Mouse (Mus musculus) spleen, postnatal 36 days (tissue): ENCODE measurements at regions not wholly inside any gene's neighbourhood (a gene's known extent, or its start where the extent isn't known, plus 50 kb on each side); places are given as distances from the start of the nearest gene placed in this dataset.

Source experiments
- DNase-seq, 2 experiments: peaks; one replicate each; pipeline ENCODE4 v3.0.0; 2022; ENCODE audit warnings: low spot score in 2 of 2, mixed read lengths in 1 of 2

GRCm38 (mm10) chr4:9935949-9936348 is 938.3 kb upstream of the 2610301B20Rik start:
- DNase-seq, result no peak

GRCm38 (mm10) chr4:9951441-9951840 is 922.9 kb upstream of the 2610301B20Rik start:
- no peak for DNase-seq

- DNase-seq, result no peak
These were observed 899.7 kb upstream of the 2610301B20Rik start for GRCm38 (mm10) chr4:9974631-9975030.

GRCm38 (mm10) chr4:9981354-9982040 is 892.8 kb upstream of the 2610301B20Rik start:
- DNase-seq, result no peak

GRCm38 (mm10) chr4:9982786-9983525 is 891.3 kb upstream of the 2610301B20Rik start:
- DNase-seq, result no peak

GRCm38 (mm10) chr4:9993871-9994270 is 880.4 kb upstream of the 2610301B20Rik start:
- DNase-seq, result no peak

GRCm38 (mm10) chr4:9994466-9994865 is 879.8 kb upstream of the 2610301B20Rik start:
- DNase-seq, result no peak

GRCm38 (mm10) chr4:10030316-10030715 is 844.0 kb upstream of the 2610301B20Rik start:
- DNase-seq, result no peak

- no peak for DNase-seq
These were observed 842.5 kb upstream of the 2610301B20Rik start for GRCm38 (mm10) chr4:10031764-10032163.

- no peak for DNase-seq
These were observed 839.0 kb upstream of the 2610301B20Rik start for GRCm38 (mm10) chr4:10035336-10035735.

- DNase-seq, result no peak
These were observed 832.8 kb upstream of the 2610301B20Rik start for GRCm38 (mm10) chr4:10041301-10042093.

- DNase-seq, result no peak
These were observed 825.5 kb upstream of the 2610301B20Rik start for GRCm38 (mm10) chr4:10048770-10049169.

- DNase-seq, result no peak
These were observed 824.9 kb upstream of the 2610301B20Rik start for GRCm38 (mm10) chr4:10049411-10049810.

GRCm38 (mm10) chr4:10051296-10052267 is 822.7 kb upstream of the 2610301B20Rik start:
- no peak for DNase-seq

GRCm38 (mm10) chr4:10052869-10053268 is 821.4 kb upstream of the 2610301B20Rik start:
- DNase-seq, result no peak

- DNase-seq, result no peak
These were observed 801.7 kb upstream of the 2610301B20Rik start for GRCm38 (mm10) chr4:10072500-10073106.

GRCm38 (mm10) chr4:10079565-10080169 is 794.6 kb upstream of the 2610301B20Rik start:
- DNase-seq, result no peak

- no peak for DNase-seq
These were observed 759.5 kb upstream of the 2610301B20Rik start for GRCm38 (mm10) chr4:10114831-10115230.

- DNase-seq, result no peak
These were observed 756.3 kb upstream of the 2610301B20Rik start for GRCm38 (mm10) chr4:10117964-10118363.

- no peak for DNase-seq
These were observed 750.0 kb upstream of the 2610301B20Rik start for GRCm38 (mm10) chr4:10124252-10124651.
